Mouse (Mus musculus): Measurements from ENCODE around the gene Setd4. TPM values are rescaled to one million over a fixed set of nuclear protein-coding genes. Genes with fewer than 3 reads are reported as not detected.

Gene Setd4
- polyA plus RNA-seq, 1 experiment from 2014 or later: 18.5 TPM

DNA sequence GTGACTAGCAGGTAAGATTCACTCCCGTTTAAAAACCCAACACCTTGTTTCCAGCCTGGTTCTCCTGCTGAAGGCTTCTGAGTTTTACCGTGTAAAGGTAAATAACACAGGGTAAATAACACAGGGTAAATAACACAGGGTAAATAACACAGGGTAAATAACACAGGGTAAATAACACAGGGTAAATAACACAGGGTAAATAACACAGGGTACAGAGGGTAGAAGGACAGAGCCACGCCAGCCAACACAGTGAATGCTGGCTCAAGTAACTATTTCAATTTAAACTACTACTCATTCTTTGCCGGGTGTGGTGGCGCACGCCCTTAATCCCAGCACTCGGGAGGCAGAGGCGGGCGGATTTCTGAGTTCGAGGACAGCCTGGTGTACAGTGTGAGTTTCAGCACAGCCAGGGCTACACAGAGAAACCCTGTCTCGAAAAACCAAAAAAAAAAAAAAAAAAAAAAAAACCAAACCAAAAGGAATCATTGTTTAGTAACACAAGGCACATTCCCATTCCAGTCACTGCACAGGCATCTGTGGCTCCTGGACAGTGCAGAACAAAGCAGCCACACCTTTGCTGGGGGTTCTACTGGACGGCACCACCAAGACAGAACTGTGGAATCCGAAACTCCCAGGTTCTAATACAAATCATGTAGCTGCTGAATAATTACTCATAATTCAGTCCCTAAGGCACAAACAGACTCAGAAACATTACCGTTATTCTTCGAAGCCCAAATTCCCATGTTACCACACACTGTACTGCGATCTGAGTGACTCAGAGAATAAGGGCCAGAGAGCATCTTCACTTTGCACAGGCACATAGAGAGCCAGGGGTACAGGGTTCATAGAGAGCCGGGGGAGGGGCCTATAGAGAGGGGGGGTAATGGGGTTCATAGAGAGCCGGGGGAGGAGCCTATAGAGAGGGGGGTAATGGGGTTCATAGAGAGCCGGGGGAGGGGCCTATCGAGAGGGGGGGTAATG lies 12.1 kb downstream of the Setd4 start:
- ATAC-seq (peak; percentile 64), DNase-seq (ENCODE audit: low read depth, low spot score) (no peak)
- no peak for TF ChIP-seq CTCF (IDR thresholded peaks at IDR 0.05)
- ChIA-PET POLR2A (no interaction called here), CTCF (no interaction called here)
- in situ Hi-C loops (cut with MboI; ENCODE audit: low pct_unique_long_range_greater_than_20kb): no loop called here
- H3K27me3 ChIP-seq: no peaks in the 10 kb centered on the region

- in situ Hi-C loops (cut with MboI; ENCODE audit: low pct_unique_long_range_greater_than_20kb): no loop called here
- ChIA-PET POLR2A (no interaction called here), CTCF (no interaction called here)
- H3K27me3 ChIP-seq: no peaks in the 10 kb centered on the region
- ATAC-seq (no peak), DNase-seq (ENCODE audit: low read depth, low spot score) (no peak)
- TF ChIP-seq CTCF (IDR thresholded peaks at IDR 0.05): no peak
Measured at GRCm38 (mm10) chr16:93590915-93591314, 12.9 kb downstream of the Setd4 start.

DNA sequence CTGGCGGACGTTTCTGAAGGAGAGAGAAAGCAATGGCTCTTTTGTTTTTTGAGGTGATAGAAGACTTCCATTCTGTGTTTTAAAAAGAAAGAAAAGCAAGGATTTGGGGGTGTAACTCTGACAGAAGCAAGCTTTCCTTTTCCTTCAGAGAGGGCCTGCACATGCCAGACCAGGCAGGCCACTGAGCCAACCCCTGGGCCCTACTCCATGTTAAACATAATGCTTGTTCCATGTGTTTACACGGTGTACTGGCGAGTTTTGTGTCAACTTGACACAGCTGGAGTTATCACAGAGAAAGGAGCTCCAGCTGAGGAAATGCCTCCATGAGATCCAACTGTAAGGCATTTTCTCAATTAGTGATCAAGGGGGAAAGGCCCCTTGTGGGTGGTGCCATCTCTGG lies 15.6 kb downstream of the Setd4 start:
- in situ Hi-C loops (cut with MboI; ENCODE audit: low pct_unique_long_range_greater_than_20kb): no loop called here
- POLR2A ChIA-PET: no interaction called here
- CTCF ChIA-PET: interaction anchor here (1.6 kb wide), 1 partner anchor 11 kb away, joined by 3 read pairs; no protein-coding TSS in a partner anchor

GRCm38 (mm10) chr16:93586382-93586781 lies 17.5 kb downstream of the Setd4 start:
- H3K27me3 ChIP-seq: no peaks in the 10 kb centered on the region
- in situ Hi-C loops (cut with MboI; ENCODE audit: low pct_unique_long_range_greater_than_20kb): no loop called here
- ChIA-PET POLR2A (no interaction called here), CTCF (interaction anchor here (1.3 to 1.8 kb wide), 2 partner anchors 8 to 11 kb away, joined by 3 to 6 read pairs; no protein-coding TSS in a partner anchor)
- no peak for TF ChIP-seq CTCF (IDR thresholded peaks at IDR 0.05)
- ATAC-seq (no peak), DNase-seq (ENCODE audit: low read depth, low spot score) (no peak)

More for the DNA sequence above, 15.6 kb downstream of the Setd4 start:
- no peak for TF ChIP-seq CTCF (IDR thresholded peaks at IDR 0.05)
- no peaks in the 10 kb centered on the region for H3K27me3 ChIP-seq
- ATAC-seq (no peak), DNase-seq (ENCODE audit: low read depth, low spot score) (no peak)

GRCm38 (mm10) chr16:93585703-93586205 lies 18.1 kb downstream of the Setd4 start:
- no peak for DNase-seq (ENCODE audit: low read depth, low spot score)
- H3K27me3 ChIP-seq: no peaks in the 10 kb centered on the region
- in situ Hi-C loops (cut with MboI; ENCODE audit: low pct_unique_long_range_greater_than_20kb): no loop called here
- CTCF ChIA-PET: no interaction called here
- no peak for TF ChIP-seq CTCF (IDR thresholded peaks at IDR 0.05)
- no peak for ATAC-seq
- POLR2A ChIA-PET: interaction anchor here (0.6 kb wide), 1 partner anchor 27 kb away, joined by 4 read pairs; no protein-coding TSS in a partner anchor

GRCm38 (mm10) chr16:93584976-93585702 lies 18.7 kb downstream of the Setd4 start:
- ChIA-PET POLR2A (interaction anchor here (0.6 kb wide), 1 partner anchor 26 kb away, joined by 4 read pairs; no protein-coding TSS in a partner anchor), CTCF (no interaction called here)
- in situ Hi-C loops (cut with MboI; ENCODE audit: low pct_unique_long_range_greater_than_20kb): no loop called here
- no peak for TF ChIP-seq CTCF (IDR thresholded peaks at IDR 0.05)
- no peaks in the 10 kb centered on the region for H3K27me3 ChIP-seq
- DNase-seq (ENCODE audit: low read depth, low spot score): no peak
- no peak for ATAC-seq

DNA sequence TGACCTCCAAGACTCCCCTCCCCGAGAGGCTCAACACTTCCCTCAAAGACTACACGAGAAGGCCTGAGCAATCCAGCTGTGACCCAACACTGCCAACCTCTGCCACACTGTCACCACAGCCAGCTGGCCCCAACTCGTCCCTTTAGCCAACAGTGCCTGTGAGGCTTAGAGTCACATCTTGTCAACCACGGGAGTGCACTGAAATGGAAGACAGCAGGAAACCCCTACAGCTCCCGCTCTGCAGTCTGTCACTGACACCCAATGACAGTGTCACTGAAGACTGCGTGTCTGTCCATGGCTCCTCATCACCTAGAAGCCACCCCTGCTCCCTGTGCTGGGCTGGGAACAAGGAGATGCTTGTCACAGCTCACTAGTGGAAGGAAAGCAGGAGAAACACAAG lies 22.7 kb downstream of the Setd4 start:
- no peak for ATAC-seq
- ChIA-PET POLR2A (no interaction called here), CTCF (interaction anchor here (1.1 kb wide), 1 partner anchor 1065 kb away, joined by 3 read pairs; no protein-coding TSS in a partner anchor)

GRCm38 (mm10) chr16:93578346-93579005 lies 25.4 kb downstream of the Setd4 start:
- no peaks in the 10 kb centered on the region for H3K27me3 ChIP-seq
- ChIA-PET POLR2A (no interaction called here), CTCF (interaction anchor here (1.6 kb wide), 1 partner anchor 9 kb away, joined by 6 read pairs; no protein-coding TSS in a partner anchor)
- DNase-seq (ENCODE audit: low read depth, low spot score) (no peak), ATAC-seq (no peak)
- TF ChIP-seq CTCF (IDR thresholded peaks at IDR 0.05): no peak
- in situ Hi-C loops (cut with MboI; ENCODE audit: low pct_unique_long_range_greater_than_20kb): no loop called here

More for the DNA sequence above, 22.7 kb downstream of the Setd4 start:
- in situ Hi-C loops (cut with MboI; ENCODE audit: low pct_unique_long_range_greater_than_20kb): no loop called here
- TF ChIP-seq CTCF (IDR thresholded peaks at IDR 0.05): no peak
- H3K27me3 ChIP-seq: no peaks in the 10 kb centered on the region
- DNase-seq (ENCODE audit: low read depth, low spot score): no peak

- ChIA-PET CTCF (interaction anchor here (0.9 to 1.3 kb wide), 2 partner anchors 10 to 12 kb away, joined by 3 read pairs; no protein-coding TSS in a partner anchor), POLR2A (no interaction called here)
- H3K27me3 ChIP-seq: no peaks in the 10 kb centered on the region
- ATAC-seq (peak; percentile 57), DNase-seq (ENCODE audit: low read depth, low spot score) (no peak)
- peak; percentile 93 for TF ChIP-seq CTCF (IDR thresholded peaks at IDR 0.05)
- in situ Hi-C loops (cut with MboI; ENCODE audit: low pct_unique_long_range_greater_than_20kb): no loop called here
Measured at GRCm38 (mm10) chr16:93576412-93577082, 27.3 kb downstream of the Setd4 start.
